Mouse (Mus musculus) forebrain, postnatal 0 days (tissue): ENCODE data around the gene Palm2. TPM values are rescaled to one million over a fixed set of nuclear protein-coding genes. Genes with fewer than 3 reads are reported as not detected.

Experiments used
- ATAC-seq: fragments of 200-750 bp; cut with Nextera tagmentation; 2 replicates; pipeline ENCODE4 v1.8.0; 2017; ENCODE audit warnings: mild to moderate bottlenecking, moderate library complexity
- DNase-seq: peaks from one replicate; pipeline ENCODE4 v3.0.0-alpha.2; 2015
- H3K27ac ChIP-seq: fragments of 300-500 bp; sonication (generic); 2 replicates; pipeline ENCODE4 v1.5.1; 2014; ENCODE audit warnings: low read depth, mild to moderate bottlenecking, antibody characterized with exemption, low read length, moderate library complexity, mixed read lengths
- H3K27me3 ChIP-seq: fragments of 300-500 bp; sonication (generic); 2 replicates; pipeline ENCODE4 v1.6.1; 2014; ENCODE audit warnings: mild to moderate bottlenecking, low read length, mixed read lengths; ENCODE audit not compliant: insufficient read depth
- H3K36me3 ChIP-seq: fragments of 300-500 bp; sonication (generic); 2 replicates; pipeline ENCODE4 v1.6.1; 2014; ENCODE audit warnings: mild to moderate bottlenecking, moderate library complexity; ENCODE audit not compliant: insufficient read depth
- H3K4me1 ChIP-seq: fragments of 300-500 bp; sonication (generic); 2 replicates; pipeline ENCODE4 v1.6.1; 2014; ENCODE audit warnings: antibody characterized with exemption; ENCODE audit not compliant: insufficient read depth
- H3K4me2 ChIP-seq: fragments of 300-500 bp; sonication (generic); 2 replicates; pipeline ENCODE4 v1.6.1; 2014; ENCODE audit warnings: low read depth, mild to moderate bottlenecking, moderate library complexity
- H3K4me3 ChIP-seq: fragments of 300-500 bp; sonication (generic); 2 replicates; pipeline ENCODE4 v1.5.1; 2014; ENCODE audit warnings: low read depth, low read length, mixed read lengths
- H3K9ac ChIP-seq: fragments of 300-500 bp; sonication (generic); 2 replicates; pipeline ENCODE4 v1.6.1; 2014; ENCODE audit warnings: mild to moderate bottlenecking
- H3K9me3 ChIP-seq: fragments of 300-500 bp; sonication (generic); 2 replicates; pipeline ENCODE4 v1.6.1; 2016; ENCODE audit warnings: low read length
- CTCF ChIP-seq: sonication (generic); IDR thresholded peaks from 2 replicates; pipeline ENCODE4 v1.5.1; 2016; ENCODE audit warnings: antibody characterized with exemption, control low read depth, low read depth
- WGBS: fragments of 180-500 bp; shearing (Covaris S2); extraction: QIAGEN DNeasy Blood & Tissue Kit; methylation state at CpG from one replicate; pipeline ENCODE4 v1.1.7; 2014; 5-methylcytosine and 5-hydroxymethylcytosine counted together
- polyA plus RNA-seq: library from polyadenylated mRNA; unstranded; fragments of >200 nt; fragmentation: Nextera tagmentation; extraction: Ambion mirVana; gene quantifications from 2 replicates; pipeline ENCODE4 v1.2.1, GENCODE M21; 2015
- total RNA-seq: library from RNA; depleted of rRNA; stranded (reverse); fragments of >200 nt; gene quantifications from 2 replicates; pipeline ENCODE4 v1.2.3, GENCODE M21; 2014

Palm2 gene
- total and polyA plus RNA-seq, 2 experiments from 2014 or later: 16.9 to 21.1 TPM

DNA sequence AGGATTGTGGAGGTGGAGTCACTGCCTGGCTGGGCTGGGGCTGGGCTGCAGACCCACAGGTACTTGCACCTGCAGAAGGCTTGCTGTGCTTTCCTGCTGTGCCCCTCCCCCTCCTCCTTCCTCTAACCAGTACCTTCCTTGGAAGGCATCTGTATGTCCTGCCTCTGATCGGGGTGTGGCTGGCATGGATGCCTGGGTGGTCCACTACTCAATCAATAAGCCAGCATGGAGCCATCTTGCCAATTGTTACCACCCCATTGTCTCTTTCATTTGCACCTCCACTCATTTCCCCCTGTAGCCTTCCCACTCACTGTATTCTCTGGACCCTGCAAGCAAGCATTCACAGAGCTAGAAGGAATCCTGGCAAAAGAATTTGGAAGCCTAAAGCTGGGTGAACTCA, 256.8 kb downstream of the Palm2 start:
- Histone ChIP-seq H3K9me3 (no peaks in the 10 kb centered on the region), H3K4me3 (no peak overlapping the region), H3K27me3 (no peaks in the 10 kb centered on the region), H3K4me2 (no peak overlapping the region), H3K27ac (no peak overlapping the region), H3K36me3 (peaks cover 11% of the 10 kb centered on the region; the same call in 1 of the 2 replicates), H3K9ac (no peak overlapping the region), H3K4me1 (no peaks in the 10 kb centered on the region)
- ATAC-seq: no peak
- no peak for TF ChIP-seq CTCF
- DNase-seq: no peak
- WGBS: 55% methylated on average over 1 of the region's 1 CpGs

- ATAC-seq: no peak
- H3K27ac ChIP-seq: no peak overlapping the region
- H3K4me2 ChIP-seq: no peak overlapping the region
- no peaks in the 10 kb centered on the region for H3K27me3 ChIP-seq
- DNase-seq: no peak
- H3K9me3 ChIP-seq: no peaks in the 10 kb centered on the region
- H3K4me1 ChIP-seq: no peaks in the 10 kb centered on the region
- no peak overlapping the region for H3K4me3 ChIP-seq
- no peak for TF ChIP-seq CTCF
- peaks cover 7% of the 10 kb centered on the region; the same call in 1 of the 2 replicates for H3K36me3 ChIP-seq
- H3K9ac ChIP-seq: no peak overlapping the region
- WGBS: 90% methylated on average over 5 of the region's 5 CpGs
Observed at GRCm38 (mm10) chr4:57694356-57695136, 260.5 kb downstream of the Palm2 start.

DNA sequence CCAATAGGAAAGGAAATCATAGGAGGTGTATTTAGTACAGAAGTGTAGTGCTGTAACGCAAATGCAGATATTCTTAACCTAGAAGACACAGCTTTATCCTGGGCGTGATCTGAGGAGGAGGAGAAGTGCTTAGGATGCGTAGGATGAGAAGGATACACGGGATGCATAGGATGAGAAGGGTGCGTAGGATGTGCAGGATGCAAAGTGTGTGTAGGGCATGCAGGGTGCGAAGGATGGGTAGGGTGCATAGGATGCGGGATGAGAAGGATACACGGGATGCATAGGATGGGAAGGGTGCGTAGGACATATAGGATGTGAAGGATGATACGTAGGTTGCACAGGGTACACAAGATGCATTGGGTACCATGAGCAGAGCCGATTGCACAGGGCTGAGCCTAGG, 262.9 kb downstream of the Palm2 start:
- no peak overlapping the region for H3K9ac ChIP-seq
- TF ChIP-seq CTCF: no peak
- no peak overlapping the region for H3K4me3 ChIP-seq
- no peak overlapping the region for H3K4me2 ChIP-seq
- DNase-seq (no peak), ATAC-seq (no peak)
- H3K36me3 ChIP-seq: no peaks in the 10 kb centered on the region; the same call in 1 of the 2 replicates
- H3K9me3 ChIP-seq: no peaks in the 10 kb centered on the region
- no peak overlapping the region for H3K27ac ChIP-seq
- H3K27me3 ChIP-seq: no peaks in the 10 kb centered on the region
- 97% methylated on average over 11 of the region's 11 CpGs for WGBS
- no peaks in the 10 kb centered on the region for H3K4me1 ChIP-seq

DNA sequence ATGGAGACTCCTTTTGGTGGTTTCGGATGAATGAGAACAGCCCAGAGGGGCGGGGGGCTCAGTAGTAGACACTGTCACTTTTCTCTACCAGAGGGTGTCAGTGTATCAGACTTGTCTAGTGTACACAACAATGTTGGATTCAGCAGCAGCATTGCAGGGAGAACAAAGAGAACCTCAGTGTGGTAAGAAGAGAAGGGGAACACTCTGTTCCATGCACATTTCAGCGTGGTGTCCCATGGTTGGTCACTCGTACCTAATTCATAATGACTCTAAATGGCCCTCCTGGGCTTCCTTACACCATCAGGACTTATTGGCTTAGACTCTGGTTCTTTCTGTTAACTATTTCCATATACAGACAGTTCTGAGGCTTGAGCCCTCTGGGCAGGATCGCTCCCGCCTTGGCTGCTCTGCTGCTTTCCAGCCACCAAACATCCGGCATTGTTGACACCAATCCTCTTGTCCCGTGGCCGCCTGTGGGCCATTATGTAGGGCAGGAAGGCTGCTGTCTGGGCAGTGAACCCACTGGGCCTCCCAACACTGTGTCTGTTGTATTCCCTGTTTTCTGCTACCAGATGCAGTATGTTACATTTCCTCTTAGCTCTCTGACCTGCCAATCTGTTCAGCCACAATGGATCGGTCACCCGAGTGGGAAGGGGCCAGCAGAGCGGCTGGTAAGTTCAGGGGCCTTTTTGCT, 264.0 kb downstream of the Palm2 start:
- ATAC-seq: peak; percentile 29; the same call in 1 of the 2 replicates
- no peak for DNase-seq
- Histone ChIP-seq H3K4me2 (no peak overlapping the region), H3K4me3 (no peak overlapping the region), H3K27me3 (no peaks in the 10 kb centered on the region), H3K27ac (no peak overlapping the region), H3K9me3 (no peaks in the 10 kb centered on the region), H3K9ac (no peak overlapping the region), H3K36me3 (no peaks in the 10 kb centered on the region; the same call in 1 of the 2 replicates), H3K4me1 (no peaks in the 10 kb centered on the region)
- no peak for TF ChIP-seq CTCF
- 85% methylated on average over 12 of the region's 12 CpGs for WGBS

GRCm38 (mm10) chr4:57701576-57701975, 267.5 kb downstream of the Palm2 start:
- no peak overlapping the region for H3K4me2 ChIP-seq
- H3K4me3 ChIP-seq: no peak overlapping the region
- TF ChIP-seq CTCF: no peak
- no peak overlapping the region for H3K27ac ChIP-seq
- H3K9me3 ChIP-seq: no peaks in the 10 kb centered on the region
- DNase-seq (no peak), ATAC-seq (no peak)
- 81% methylated on average over 5 of the region's 5 CpGs for WGBS
- H3K27me3 ChIP-seq: no peaks in the 10 kb centered on the region
- no peak overlapping the region for H3K9ac ChIP-seq
- H3K36me3 ChIP-seq: no peaks in the 10 kb centered on the region
- no peaks in the 10 kb centered on the region for H3K4me1 ChIP-seq

GRCm38 (mm10) chr4:57703574-57704470, 269.8 kb downstream of the Palm2 start:
- Histone ChIP-seq H3K4me3 (no peak overlapping the region), H3K27ac (no peak overlapping the region), H3K4me2 (no peak overlapping the region), H3K27me3 (no peaks in the 10 kb centered on the region), H3K9me3 (no peaks in the 10 kb centered on the region), H3K9ac (no peak overlapping the region), H3K4me1 (no peaks in the 10 kb centered on the region), H3K36me3 (no peaks in the 10 kb centered on the region)
- DNase-seq (no peak), ATAC-seq (no peak)
- 82% methylated on average over 11 of the region's 11 CpGs for WGBS
- TF ChIP-seq CTCF: no peak
